Mouse (Mus musculus): ENCODE data around the gene Tal1.

Tal1 gene

GRCm38 (mm10) chr4:115071668-115072067, 15.4 kb downstream of the Tal1 start:
- in situ Hi-C loops (cut with MboI, MseI): no loop called here

- in situ Hi-C loops (cut with MboI, MseI): no loop called here
Observed at GRCm38 (mm10) chr4:115074789-115075188, 18.6 kb downstream of the Tal1 start.

- in situ Hi-C loops (cut with MboI, MseI): no loop called here
Observed at GRCm38 (mm10) chr4:115075204-115075915, 19.1 kb downstream of the Tal1 start.

- in situ Hi-C loops (cut with MboI, MseI): no loop called here
Observed at GRCm38 (mm10) chr4:115078892-115079820, 22.9 kb downstream of the Tal1 start.

GRCm38 (mm10) chr4:115079821-115080349, 23.7 kb downstream of the Tal1 start:
- in situ Hi-C loops (cut with MboI, MseI): no loop called here

- in situ Hi-C loops (cut with MboI, MseI): no loop called here
Observed at GRCm38 (mm10) chr4:115083031-115083430, 26.8 kb downstream of the Tal1 start.

- in situ Hi-C loops (cut with MboI, MseI): no loop called here
Observed at GRCm38 (mm10) chr4:115085522-115086095, 29.4 kb downstream of the Tal1 start.

GRCm38 (mm10) chr4:115086257-115086656, 30.0 kb downstream of the Tal1 start:
- in situ Hi-C loops (cut with MboI, MseI): no loop called here

GRCm38 (mm10) chr4:115086763-115087415, 30.7 kb downstream of the Tal1 start:
- in situ Hi-C loops (cut with MboI, MseI): no loop called here

- in situ Hi-C loops (cut with MboI, MseI): no loop called here
Observed at GRCm38 (mm10) chr4:115088611-115089338, 32.5 kb downstream of the Tal1 start, which contains the start of gene Pdzk1ip1. Pdzk1ip1 (plus strand) TSS chr4:115088708.

- in situ Hi-C loops (cut with MboI, MseI): no loop called here
Observed at GRCm38 (mm10) chr4:115090592-115090991, 34.4 kb downstream of the Tal1 start.

DNA sequence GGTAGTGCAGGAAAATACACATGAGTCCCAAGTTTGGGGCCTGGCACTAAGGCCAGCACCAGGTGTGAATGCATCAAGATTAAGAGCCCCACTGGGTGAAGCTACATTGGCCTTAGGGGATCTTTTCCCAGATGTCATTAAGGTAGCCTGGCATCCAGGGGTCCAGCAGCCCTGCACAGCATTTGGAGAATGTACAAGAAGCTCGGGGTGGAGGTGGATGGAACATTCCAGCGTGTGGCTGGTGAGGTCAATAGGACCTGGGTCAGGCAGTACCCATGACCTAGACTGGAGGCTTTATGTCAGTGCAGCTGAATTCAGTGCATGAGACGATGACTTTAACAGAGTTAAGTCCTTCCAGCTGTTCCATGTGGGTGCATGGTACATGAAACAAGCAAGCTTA, 35.6 kb downstream of the Tal1 start:
- in situ Hi-C loops (cut with MboI, MseI): no loop called here

DNA sequence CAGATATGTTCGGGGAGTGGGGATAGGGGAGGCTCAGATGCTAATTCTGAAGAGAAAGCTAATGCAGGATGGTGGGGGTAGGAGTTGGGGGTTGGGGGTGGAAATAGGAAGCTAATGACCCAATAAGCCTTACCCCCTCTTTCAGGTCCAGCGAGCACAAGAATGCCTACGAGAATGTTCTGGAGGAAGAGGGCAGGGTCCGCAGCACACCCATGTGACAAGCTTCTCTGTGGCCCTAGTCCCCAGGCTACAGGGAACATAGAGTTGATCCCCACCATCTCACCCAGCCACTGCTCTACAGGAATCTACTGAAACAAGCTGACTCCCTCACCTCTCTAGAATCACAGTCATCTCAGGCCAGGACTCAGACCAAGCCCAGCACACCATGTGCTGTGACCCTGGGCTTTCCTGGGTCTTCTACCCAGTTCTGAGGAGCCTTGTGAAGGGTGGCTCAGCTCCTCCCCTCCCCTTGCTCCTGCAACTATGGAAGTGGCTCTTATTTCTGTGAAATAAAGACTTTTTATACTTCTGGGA, 37.2 kb downstream of the Tal1 start:
- in situ Hi-C loops (cut with MboI, MseI): no loop called here

- in situ Hi-C loops (cut with MboI, MseI): no loop called here
Observed at GRCm38 (mm10) chr4:115094056-115094455, 37.8 kb downstream of the Tal1 start.

GRCm38 (mm10) chr4:115095671-115096434, 39.6 kb downstream of the Tal1 start:
- in situ Hi-C loops (cut with MboI, MseI): no loop called here

- in situ Hi-C loops (cut with MboI, MseI): no loop called here
Observed at GRCm38 (mm10) chr4:115096435-115097145, 40.4 kb downstream of the Tal1 start.

DNA sequence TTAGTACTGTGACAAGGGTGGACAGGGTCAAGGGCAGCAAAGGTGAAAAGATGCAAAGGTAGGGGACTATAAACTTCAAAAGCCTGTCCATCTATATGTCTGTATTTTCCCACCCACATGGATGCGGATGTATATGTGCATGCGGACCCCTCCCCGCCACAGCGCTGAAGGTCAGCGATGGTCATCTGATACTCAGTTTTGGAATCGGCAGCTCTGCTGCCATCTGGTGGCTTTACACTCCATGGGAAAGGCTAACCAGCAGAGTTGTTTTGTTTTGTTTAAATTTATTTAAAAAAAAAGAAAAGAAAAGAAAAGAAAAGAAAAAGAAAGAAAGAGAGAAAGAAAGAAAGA, 40.9 kb downstream of the Tal1 start:
- in situ Hi-C loops (cut with MboI, MseI): no loop called here

DNA sequence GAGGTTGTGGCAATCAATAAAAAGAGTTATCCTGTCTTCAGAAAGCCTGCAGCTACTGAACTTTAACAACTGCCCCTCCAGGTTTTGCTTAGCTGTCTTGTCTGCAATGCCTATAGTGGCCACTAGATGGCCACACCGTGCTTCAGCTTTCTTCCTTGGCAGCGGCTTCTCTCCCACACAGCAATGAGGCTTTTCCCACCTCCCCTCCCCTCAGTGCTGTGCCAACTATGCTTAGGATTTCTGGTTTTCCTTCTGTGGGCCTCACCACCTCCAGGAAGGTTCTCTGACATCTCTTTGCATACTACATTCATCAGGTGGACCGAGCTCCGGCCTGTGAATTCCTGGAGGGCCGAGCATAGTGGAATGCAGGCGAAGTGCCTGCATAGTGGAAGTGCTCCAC, 45.5 kb downstream of the Tal1 start:
- in situ Hi-C loops (cut with MboI, MseI): loop anchor here in 1 of 2 experiments (5.0 kb wide), 1 partner anchor 606 kb away; no protein-coding TSS in a partner anchor

DNA sequence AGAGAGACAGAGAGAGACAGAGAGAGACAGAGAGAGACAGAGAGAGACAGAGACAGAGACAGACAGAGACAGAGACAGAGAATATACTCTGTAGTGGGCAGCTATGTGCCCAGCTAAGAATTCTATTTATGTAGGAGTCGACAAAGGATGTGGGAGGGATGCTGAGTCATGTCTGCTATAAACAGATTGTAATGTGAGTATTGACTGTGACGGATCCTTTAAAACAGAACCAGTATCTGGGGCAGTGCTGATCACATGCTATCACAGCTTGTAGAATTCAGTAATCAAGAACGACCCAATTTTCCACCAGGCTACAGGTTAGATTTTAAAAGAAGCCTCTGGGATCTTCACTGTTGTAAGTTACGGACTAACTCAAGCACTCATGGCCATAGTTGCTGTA, 47.3 kb downstream of the Tal1 start:
- in situ Hi-C loops (cut with MboI, MseI): loop anchor here in 1 of 2 experiments (5.0 kb wide), 1 partner anchor 604 kb away; no protein-coding TSS in a partner anchor

All from T-helper 17 cell (primary cell).